Mouse (Mus musculus) megakaryocyte, embryonic 14.5 days (primary cell): ENCODE data around the gene Fam181b.

ENCODE experiments used
- FLI1 ChIP-seq: IDR thresholded peaks from 2 replicates; pipeline ENCODE4 v1.6.1; 2012; ENCODE audit warnings: low read length, inconsistent platforms, mixed read lengths
- GATA1 ChIP-seq: IDR thresholded peaks from 3 replicates; pipeline ENCODE4 v1.6.1; 2012; ENCODE audit warnings: mixed read lengths, low read length, inconsistent platforms, borderline replicate concordance

GRCm38 (mm10) chr7:93079785-93080730, at the start of gene Fam181b:
- no peak for TF ChIP-seq GATA1
- no peak for TF ChIP-seq FLI1
